Mouse (Mus musculus): ENCODE measurements around the gene Numb. TPM values are rescaled to one million over a fixed set of nuclear protein-coding genes. Genes with fewer than 3 reads are reported as not detected.
A peak's percentile ranks its signal among the peaks of the same experiment; 100 is the strongest.

Numb gene
- 34.3 and 37.4 TPM in 2 replicates for polyA plus RNA-seq (2016; fragmentation: Nextera tagmentation; extraction: Ambion mirVana)

DNA sequence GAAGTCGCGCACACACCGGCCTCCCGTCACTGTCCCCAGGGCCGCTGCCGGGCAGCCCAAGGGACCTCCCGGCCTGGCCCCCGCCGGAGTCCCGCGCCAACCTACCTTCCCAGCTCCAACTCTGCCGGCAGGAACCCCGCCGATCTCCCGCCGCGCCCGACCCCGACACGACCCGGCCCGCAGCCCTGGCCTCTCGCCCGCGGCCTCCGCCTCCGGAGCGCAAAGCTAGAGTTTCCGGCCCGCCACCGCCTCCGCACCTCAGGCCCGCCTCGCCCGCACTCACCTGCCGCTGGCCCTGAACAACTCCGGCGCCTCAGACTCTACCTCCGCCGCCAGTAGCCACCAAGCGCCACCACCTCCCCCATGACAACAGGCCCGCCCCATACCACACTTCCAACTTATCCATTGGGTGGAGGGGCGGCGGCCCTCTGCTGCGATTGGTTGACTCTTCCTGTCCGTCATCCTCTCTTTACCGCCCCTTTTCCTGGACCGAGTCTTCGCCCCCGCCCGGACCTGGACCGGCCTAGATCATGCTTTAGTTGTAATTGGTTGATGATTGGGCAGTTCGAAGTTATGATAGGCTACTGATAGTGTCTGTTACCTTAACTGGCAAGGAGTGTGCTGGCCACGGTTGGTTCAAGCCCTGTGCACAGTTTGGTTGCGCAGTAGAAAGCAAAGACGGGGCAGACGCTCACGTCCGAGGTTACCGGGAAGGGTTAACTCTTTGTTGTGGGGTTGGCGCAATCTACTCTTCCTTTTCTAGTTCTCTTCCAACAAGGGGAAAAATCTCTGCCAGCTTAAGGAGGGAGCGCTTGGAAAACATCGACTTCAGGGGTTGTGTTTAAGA lies at the start of gene Numb:
Gene Numb (minus strand): TSS at position 400 of the 847 bp plus-strand sequence.
- Histone ChIP-seq H3K4me1 (peaks cover 44% of the 10 kb centered on the region), H3K27ac (replicated peaks) (peak within 1 kb of the TSS; percentile 93), H3K9me3 (replicated peaks) (no peaks in the 10 kb centered on the region), H3K4me3 (peak within 1 kb of the TSS; percentile 98), H3K27me3 (ENCODE audit: low read depth, poor library complexity, severe bottlenecking) (no peaks in the 10 kb centered on the region), H3K36me3 (peaks cover 7% of the 10 kb centered on the region; the same call in 1 of the 2 replicates)
- peak; percentile 99 for DNase-seq (ENCODE audit: low spot score)
- under 1% methylated on average over 63 of the region's 63 CpGs for WGBS

GRCm38 (mm10) chr12:83965235-83965634 lies 43.5 kb upstream of the Numb start:
- Histone ChIP-seq H3K27me3 (ENCODE audit: low read depth, poor library complexity, severe bottlenecking) (no peaks in the 10 kb centered on the region), H3K4me1 (no peaks in the 10 kb centered on the region), H3K4me3 (no peak overlapping the region), H3K36me3 (no peaks in the 10 kb centered on the region), H3K9me3 (replicated peaks) (no peaks in the 10 kb centered on the region), H3K27ac (replicated peaks) (no peak overlapping the region)
- no peak for DNase-seq (ENCODE audit: low spot score)
- 86% methylated on average over 7 of the region's 7 CpGs for WGBS

DNA sequence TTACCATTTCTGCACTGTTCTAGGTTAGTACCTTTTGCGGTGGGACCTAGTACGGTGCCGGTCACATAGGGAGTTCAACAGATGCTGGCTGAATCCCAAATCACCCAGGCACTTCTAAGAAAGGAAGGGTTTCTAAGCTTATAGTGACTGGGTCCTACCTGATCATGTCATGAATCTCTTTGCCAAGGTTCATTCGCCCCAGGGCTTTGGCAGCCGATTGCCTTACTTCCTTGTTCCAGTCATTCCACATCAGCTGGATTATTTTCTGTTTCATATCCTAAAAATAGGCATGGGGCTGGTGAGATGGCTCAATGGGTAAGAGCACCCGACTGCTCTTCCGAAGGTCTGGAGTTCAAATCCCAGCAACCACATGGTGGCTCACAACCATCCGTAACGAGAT lies 36.5 kb upstream of the Numb start:
- WGBS, result 95% methylated on average over 9 of the region's 9 CpGs
- H3K36me3 ChIP-seq, result peaks cover 41% of the 10 kb centered on the region
- DNase-seq (ENCODE audit: low spot score), result no peak
- no peaks in the 10 kb centered on the region for H3K27me3 ChIP-seq (ENCODE audit: low read depth, poor library complexity, severe bottlenecking)
- no peaks in the 10 kb centered on the region for H3K9me3 ChIP-seq (replicated peaks)
- no peak overlapping the region for H3K27ac ChIP-seq (replicated peaks)
- H3K4me3 ChIP-seq, result no peak overlapping the region
- H3K4me1 ChIP-seq, result peaks cover 5% of the 10 kb centered on the region

GRCm38 (mm10) chr12:83951711-83952575 lies 30.2 kb upstream of the Numb start:
- WGBS, result 76% methylated on average over 32 of the region's 32 CpGs
- Histone ChIP-seq H3K9me3 (replicated peaks) (no peaks in the 10 kb centered on the region), H3K36me3 (peaks cover 53% of the 10 kb centered on the region), H3K27ac (replicated peaks) (peak overlapping the region; percentile 94), H3K27me3 (ENCODE audit: low read depth, poor library complexity, severe bottlenecking) (no peaks in the 10 kb centered on the region), H3K4me1 (peaks cover 39% of the 10 kb centered on the region), H3K4me3 (peak overlapping the region; percentile 88)
- DNase-seq (ENCODE audit: low spot score), result no peak

DNA sequence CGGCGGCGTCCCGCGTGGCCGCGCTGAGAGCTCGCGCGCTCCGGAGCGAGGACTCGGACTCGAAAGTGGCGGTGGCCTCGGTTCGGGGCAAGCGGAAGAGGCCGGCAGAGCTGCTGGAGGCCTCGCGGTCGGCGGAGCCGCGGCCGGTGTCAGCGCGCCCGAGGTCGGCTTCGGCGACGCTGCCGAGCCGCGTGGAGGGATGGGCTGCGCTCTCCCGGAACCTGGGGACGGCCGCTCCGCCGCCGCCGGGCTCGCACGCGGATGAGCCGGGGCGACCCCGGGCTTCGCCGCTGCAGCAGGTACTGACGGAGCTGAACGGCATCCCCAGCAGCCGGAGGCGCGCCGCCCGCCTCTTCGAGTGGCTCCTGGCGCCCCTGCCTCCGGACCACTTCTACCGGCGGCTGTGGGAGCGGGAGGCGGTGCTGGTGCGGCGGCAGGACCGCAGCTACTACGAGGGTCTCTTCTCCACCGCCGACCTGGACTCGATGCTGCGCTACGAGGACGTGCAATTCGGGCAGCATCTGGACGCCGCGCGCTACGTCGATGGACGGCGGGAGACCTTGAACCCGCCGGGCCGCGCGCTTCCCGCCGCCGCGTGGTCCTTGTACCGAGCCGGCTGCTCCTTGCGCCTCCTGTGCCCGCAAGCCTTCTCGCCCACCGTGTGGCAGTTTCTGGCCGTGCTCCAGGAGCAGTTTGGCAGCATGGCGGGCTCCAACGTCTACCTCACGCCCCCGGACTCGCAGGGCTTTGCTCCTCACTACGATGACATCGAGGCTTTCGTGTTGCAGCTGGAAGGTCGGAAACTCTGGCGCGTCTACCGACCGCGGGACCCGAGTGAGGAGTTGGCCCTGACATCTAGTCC lies 29.3 kb upstream of the Numb start:
- peak overlapping the region; percentile 94 for H3K27ac ChIP-seq (replicated peaks)
- peak overlapping the region; percentile 88 for H3K4me3 ChIP-seq
- peaks cover 44% of the 10 kb centered on the region for H3K36me3 ChIP-seq
- H3K27me3 ChIP-seq (ENCODE audit: low read depth, poor library complexity, severe bottlenecking), result no peaks in the 10 kb centered on the region
- WGBS, result under 1% methylated on average over 111 of the region's 116 CpGs
- DNase-seq (ENCODE audit: low spot score), result peak; percentile 66
- H3K9me3 ChIP-seq (replicated peaks), result no peaks in the 10 kb centered on the region
- H3K4me1 ChIP-seq, result peaks cover 39% of the 10 kb centered on the region

GRCm38 (mm10) chr12:83950493-83950839 lies 28.7 kb upstream of the Numb start, which contains the start of gene Riox1:
Gene Riox1 (plus strand): TSS chr12:83950608.
- H3K4me3 ChIP-seq, result peak within 1 kb of the TSS; percentile 88
- under 1% methylated on average over 37 of the region's 37 CpGs for WGBS
- DNase-seq (ENCODE audit: low spot score), result peak; percentile 88
- H3K27ac ChIP-seq (replicated peaks), result peak within 1 kb of the TSS; percentile 94
- peaks cover 39% of the 10 kb centered on the region for H3K4me1 ChIP-seq
- H3K36me3 ChIP-seq, result peaks cover 38% of the 10 kb centered on the region
- H3K9me3 ChIP-seq (replicated peaks), result no peaks in the 10 kb centered on the region
- H3K27me3 ChIP-seq (ENCODE audit: low read depth, poor library complexity, severe bottlenecking), result no peaks in the 10 kb centered on the region

- 29% methylated on average over 11 of the region's 11 CpGs for WGBS
- Histone ChIP-seq H3K9me3 (replicated peaks) (no peaks in the 10 kb centered on the region), H3K27ac (replicated peaks) (peak overlapping the region; percentile 94), H3K4me1 (peaks cover 39% of the 10 kb centered on the region), H3K4me3 (peak overlapping the region; percentile 88), H3K36me3 (peaks cover 33% of the 10 kb centered on the region), H3K27me3 (ENCODE audit: low read depth, poor library complexity, severe bottlenecking) (no peaks in the 10 kb centered on the region)
- DNase-seq (ENCODE audit: low spot score), result peak; percentile 19
These were observed 28.2 kb upstream of the Numb start for GRCm38 (mm10) chr12:83949776-83950492.

GRCm38 (mm10) chr12:83949043-83949442 lies 27.3 kb upstream of the Numb start:
- peaks cover 39% of the 10 kb centered on the region for H3K4me1 ChIP-seq
- no peaks in the 10 kb centered on the region for H3K9me3 ChIP-seq (replicated peaks)
- no peak overlapping the region for H3K4me3 ChIP-seq
- no peak for DNase-seq (ENCODE audit: low spot score)
- 81% methylated on average over 4 of the region's 4 CpGs for WGBS
- H3K36me3 ChIP-seq, result peaks cover 25% of the 10 kb centered on the region
- H3K27me3 ChIP-seq (ENCODE audit: low read depth, poor library complexity, severe bottlenecking), result no peaks in the 10 kb centered on the region
- H3K27ac ChIP-seq (replicated peaks), result no peak overlapping the region

- Histone ChIP-seq H3K27ac (replicated peaks) (no peak overlapping the region), H3K4me3 (no peak overlapping the region), H3K9me3 (replicated peaks) (no peaks in the 10 kb centered on the region), H3K4me1 (peaks cover 25% of the 10 kb centered on the region), H3K36me3 (peaks cover 8% of the 10 kb centered on the region), H3K27me3 (ENCODE audit: low read depth, poor library complexity, severe bottlenecking) (no peaks in the 10 kb centered on the region)
- 86% methylated on average over 8 of the region's 8 CpGs for WGBS
- DNase-seq (ENCODE audit: low spot score), result no peak
These were observed 25.6 kb upstream of the Numb start for GRCm38 (mm10) chr12:83947260-83947811.

DNA sequence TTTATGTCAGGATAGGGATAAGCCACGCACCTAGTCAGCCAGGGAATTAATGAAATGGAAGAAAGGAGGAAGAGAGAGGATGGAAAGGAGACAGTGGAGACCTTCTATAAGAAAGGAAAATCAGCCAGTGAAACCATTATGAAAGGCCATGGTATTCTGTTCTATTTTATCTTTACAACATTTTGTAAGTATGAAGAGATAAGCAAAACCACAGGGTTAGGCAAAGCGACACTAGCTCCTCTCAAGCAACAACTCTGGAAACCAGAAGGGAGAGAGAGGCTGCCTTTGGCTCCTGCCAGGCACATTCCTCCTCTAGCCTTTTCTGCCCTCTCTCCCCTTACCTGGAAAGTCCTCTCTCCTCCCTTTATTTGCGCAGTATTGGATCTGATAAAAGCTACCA lies 20.2 kb upstream of the Numb start:
- Histone ChIP-seq H3K9me3 (replicated peaks) (no peaks in the 10 kb centered on the region), H3K36me3 (no peaks in the 10 kb centered on the region)
- WGBS, result 74% methylated on average over 3 of the region's 3 CpGs

DNA sequence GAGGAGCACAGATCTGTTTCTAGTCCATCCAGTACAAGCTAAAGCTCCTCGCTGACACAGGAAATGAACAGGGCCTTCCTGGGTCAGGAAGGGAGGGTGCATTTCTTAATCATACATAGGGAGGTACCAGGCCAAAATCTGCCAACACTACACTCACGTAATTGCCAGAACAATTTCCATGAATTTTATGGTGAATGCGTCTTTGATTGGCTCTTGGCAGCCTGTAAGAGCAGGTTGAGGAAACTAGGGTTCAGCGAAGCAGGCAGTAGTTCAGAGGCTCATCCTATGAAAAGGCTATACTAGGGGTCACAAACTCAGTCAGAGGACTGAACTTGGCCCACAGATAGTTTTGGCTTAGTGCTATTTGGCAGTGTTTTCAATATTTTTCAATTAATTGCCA lies 18.3 kb upstream of the Numb start:
- Histone ChIP-seq H3K27ac (replicated peaks) (no peak overlapping the region), H3K27me3 (ENCODE audit: low read depth, poor library complexity, severe bottlenecking) (no peaks in the 10 kb centered on the region), H3K9me3 (replicated peaks) (no peaks in the 10 kb centered on the region), H3K36me3 (no peaks in the 10 kb centered on the region), H3K4me1 (peaks cover 10% of the 10 kb centered on the region), H3K4me3 (no peak overlapping the region)
- DNase-seq (ENCODE audit: low spot score), result no peak
- WGBS, result 56% methylated on average over 4 of the region's 4 CpGs

More for the DNA sequence above, 20.2 kb upstream of the Numb start:
- Histone ChIP-seq H3K27ac (replicated peaks) (no peak overlapping the region), H3K27me3 (ENCODE audit: low read depth, poor library complexity, severe bottlenecking) (no peaks in the 10 kb centered on the region), H3K4me3 (no peak overlapping the region), H3K4me1 (peaks cover 10% of the 10 kb centered on the region)
- DNase-seq (ENCODE audit: low spot score), result no peak
